Mouse (Mus musculus): ENCODE results near the gene 4833439L19Rik.
A peak's percentile ranks its signal among the peaks of the same experiment; 100 is the strongest.

4833439L19Rik gene

GRCm38 (mm10) chr13:54565201-54565581 is at the start of gene 4833439L19Rik:
Gene 4833439L19Rik (minus strand): TSS chr13:54565435.
- peak; percentile 92 for DNase-seq

DNA sequence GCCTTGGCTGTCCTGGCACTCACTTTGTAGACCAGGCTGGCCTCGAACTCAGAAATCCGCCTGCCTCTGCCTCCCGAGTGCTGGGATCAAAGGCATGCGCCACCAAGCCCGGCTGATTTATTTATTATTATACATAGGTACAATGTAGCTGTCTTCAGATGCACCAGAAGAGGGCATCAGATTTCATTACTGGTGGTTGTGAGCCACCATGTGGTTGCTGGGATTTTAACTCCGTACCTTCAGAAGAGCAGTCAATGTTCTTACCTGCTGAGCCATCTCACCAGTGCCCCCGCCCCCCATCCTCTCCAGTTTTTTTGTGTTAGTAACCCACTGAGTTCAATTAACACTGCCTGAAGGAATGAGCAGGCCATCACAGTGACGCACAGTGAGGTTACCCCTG is 47.9 kb upstream of the 4833439L19Rik start:
- peak; percentile 36 for DNase-seq

- DNase-seq, result peak; percentile 92
Measured at GRCm38 (mm10) chr13:54610972-54611754, 45.9 kb upstream of the 4833439L19Rik start, which contains the start of gene Cltb. Gene Cltb (minus strand): TSS chr13:54611344.

DNA sequence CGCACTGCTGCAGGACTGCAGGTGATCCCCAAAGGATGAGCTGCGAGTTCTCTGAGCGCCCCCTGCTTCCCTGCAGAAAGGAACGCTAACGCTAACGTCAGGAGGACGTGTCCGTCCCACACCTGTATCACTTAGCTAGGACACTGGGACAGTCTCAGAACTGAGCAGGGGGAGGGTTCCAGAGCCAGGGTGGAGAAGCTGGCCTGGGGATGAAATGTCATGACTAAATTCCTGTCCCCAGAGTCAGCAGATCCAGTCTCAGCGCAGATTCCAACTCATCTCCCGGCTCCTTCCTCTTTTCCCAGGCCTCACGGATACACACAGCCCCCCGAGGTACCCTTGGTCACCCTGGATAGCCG is 45.4 kb upstream of the 4833439L19Rik start:
- DNase-seq, result no peak

- DNase-seq, result peak; percentile 32
Measured at GRCm38 (mm10) chr13:54609301-54609700, 44.1 kb upstream of the 4833439L19Rik start.

DNA sequence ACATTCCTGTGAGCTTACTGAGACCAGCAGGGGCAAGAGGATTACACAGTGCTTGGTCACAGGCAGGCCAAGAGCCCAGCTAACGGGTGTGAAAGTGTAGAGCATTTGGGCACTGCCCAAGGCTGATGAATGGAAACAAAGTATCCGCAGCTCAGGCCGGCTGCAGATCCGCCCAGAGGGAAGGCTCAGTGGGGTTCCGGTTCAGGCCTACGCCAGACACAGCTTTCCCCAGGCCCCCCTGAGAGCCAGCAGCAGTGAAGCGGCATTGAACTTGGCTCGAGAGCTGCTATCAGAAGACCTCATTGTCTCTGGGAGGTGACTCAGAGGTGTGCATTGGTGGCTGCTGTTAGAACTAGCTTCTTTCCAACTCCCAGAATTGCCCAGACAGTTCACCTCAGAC is 43.4 kb upstream of the 4833439L19Rik start:
- DNase-seq, result peak; percentile 74

GRCm38 (mm10) chr13:54608002-54608401 is 42.8 kb upstream of the 4833439L19Rik start:
- peak; percentile 14 for DNase-seq

DNA sequence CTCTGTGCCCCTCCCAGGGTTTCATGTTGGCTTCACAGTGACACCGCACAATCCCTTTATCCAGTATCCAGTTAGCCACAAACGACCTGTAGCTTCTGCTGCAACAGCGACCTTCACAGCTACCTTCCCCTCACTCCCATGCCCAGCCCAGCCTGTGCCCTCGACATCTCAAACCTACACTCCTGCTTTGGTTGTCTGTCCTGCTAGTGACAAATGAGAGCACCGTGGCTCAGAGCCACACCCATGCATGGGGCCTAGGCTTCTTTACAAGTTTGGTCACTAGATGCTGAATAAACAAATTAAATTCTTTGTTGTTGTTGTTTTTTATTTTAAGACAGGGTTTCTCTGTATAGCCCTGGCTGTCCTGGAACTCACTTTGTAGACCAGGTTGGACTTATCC is 42.0 kb upstream of the 4833439L19Rik start:
- peak; percentile 24 for DNase-seq

- DNase-seq, result no peak
Measured at GRCm38 (mm10) chr13:54605426-54605825, 40.2 kb upstream of the 4833439L19Rik start.

GRCm38 (mm10) chr13:54604221-54604620 is 39.0 kb upstream of the 4833439L19Rik start:
- DNase-seq, result peak; percentile 6

DNA sequence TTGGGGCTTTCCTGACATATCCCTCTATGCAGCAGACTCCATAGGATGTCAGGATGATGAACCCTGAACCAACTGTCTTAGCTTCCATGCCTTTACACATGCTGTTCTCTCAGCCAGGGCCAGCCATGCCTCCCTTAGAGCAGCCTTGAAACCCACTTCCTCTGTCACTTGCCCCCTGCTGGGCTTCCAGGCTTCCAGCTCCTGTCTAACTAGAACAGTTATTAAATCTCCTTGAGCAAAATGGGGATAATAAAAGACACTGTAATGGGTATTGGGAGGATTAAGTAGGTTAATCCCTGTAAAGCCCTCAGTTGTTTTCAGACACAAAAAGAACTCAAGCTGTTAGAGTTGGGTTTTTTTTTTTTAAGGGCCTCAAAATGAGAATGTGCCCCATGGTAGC is 38.3 kb upstream of the 4833439L19Rik start:
- DNase-seq, result peak; percentile 22

DNA sequence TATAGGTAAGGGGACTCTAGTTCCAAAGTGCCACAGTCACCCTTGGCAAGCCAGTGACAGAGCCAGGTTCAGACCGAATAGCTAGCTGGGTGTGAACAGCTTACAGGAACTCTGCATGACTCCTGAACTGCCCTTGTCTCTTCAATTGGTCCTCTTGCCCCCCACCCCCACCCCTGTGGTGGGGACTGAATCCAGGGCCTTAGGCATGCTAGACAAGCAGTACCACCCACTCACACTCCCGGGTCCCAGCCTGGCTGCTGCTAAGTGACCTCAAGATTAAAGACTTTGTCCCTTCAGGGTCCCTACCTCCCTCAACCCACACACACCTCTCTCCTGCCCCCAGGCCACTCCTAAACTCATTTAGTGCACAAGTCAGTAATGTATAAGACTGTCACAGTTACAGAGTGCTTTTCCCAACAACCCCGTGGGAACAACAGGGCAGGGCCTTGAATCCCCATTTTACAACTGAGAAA is 37.4 kb upstream of the 4833439L19Rik start:
- DNase-seq, result no peak

DNA sequence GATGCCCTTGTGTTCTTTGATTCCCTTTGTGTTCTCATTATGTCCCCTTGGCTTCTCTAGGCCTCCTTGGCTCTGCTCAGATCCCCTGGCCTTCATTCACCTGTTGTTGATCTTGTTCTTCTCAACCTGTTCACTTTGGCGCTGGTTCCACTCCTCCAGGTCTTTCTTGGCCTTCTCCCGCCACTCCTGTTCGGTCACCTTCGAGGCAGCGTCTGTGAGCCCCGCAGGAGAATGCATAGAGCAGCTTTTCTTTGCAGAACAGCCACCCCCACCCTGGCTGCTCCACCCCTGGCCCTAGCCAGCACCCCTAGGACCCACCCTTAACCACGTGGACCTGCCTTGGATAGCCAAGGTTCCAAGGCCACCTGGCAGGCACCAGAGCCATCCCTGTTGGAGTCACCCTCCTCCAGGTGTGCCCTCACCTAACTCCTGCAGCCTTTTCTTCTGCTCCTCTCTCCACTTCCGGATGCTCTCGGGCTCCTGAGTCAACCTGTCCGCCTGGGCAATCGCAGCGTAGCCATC is 33.4 kb upstream of the 4833439L19Rik start:
- peak; percentile 64 for DNase-seq

- DNase-seq, result no peak
Measured at GRCm38 (mm10) chr13:54596870-54597269, 31.6 kb upstream of the 4833439L19Rik start.

- no peak for DNase-seq
Measured at GRCm38 (mm10) chr13:54596107-54596690, 31.0 kb upstream of the 4833439L19Rik start.

DNA sequence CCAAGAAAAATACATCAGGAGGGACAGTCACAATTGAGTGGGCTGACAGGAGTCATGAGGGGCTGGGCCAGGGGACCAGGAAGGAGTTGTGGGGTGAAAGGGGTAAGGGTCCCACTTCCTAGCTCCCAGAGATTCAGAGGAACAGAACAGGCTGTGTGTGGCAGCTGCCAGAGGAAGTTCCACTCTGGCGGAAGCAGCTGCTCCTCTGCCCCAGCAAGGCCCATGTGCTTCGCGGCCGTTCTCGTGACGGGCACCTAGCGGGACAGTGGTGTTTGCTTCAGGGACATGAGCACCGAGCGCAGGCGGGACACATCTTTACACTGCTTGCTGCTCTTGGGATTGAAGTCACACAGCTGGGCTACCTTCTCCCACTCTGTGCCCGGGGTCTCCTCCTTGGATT is 28.4 kb upstream of the 4833439L19Rik start:
- no peak for DNase-seq

DNA sequence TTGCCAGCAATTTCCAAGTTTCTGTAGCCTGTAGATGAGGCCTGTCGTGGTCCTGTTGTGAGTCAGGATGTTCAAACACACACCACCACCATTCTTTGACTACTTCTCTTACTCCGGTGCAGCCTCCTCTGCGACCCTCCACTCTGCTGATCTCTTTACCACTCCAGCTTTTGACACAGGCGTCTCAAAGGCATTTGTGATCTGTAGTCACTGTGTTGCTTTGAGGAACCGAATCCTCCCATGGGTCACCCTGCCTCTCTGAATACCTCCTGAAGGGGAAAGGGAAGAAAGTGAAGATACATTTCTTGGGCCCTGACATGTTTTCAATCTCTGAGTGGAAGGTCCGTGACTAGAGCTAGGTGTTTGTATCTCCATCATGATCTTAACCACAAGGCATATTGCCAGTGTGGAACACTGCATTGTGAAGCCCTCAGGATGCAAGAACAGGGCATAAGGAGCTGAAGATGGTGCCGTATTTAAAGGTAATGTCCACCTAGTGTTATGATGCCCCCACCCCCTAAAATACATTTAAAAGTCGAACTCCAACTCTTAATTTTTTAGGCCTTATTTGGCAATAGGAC is 26.6 kb upstream of the 4833439L19Rik start:
- no peak for DNase-seq

GRCm38 (mm10) chr13:54589996-54590951 is 25.0 kb upstream of the 4833439L19Rik start, which contains the start of the genes Nop16 and Higd2a:
Gene Nop16 (minus strand): TSS chr13:54590090.
Gene Higd2a (plus strand): TSS chr13:54590207.
- peak; percentile 98 for DNase-seq

GRCm38 (mm10) chr13:54589414-54589995 is 24.3 kb upstream of the 4833439L19Rik start:
- DNase-seq, result no peak

DNA sequence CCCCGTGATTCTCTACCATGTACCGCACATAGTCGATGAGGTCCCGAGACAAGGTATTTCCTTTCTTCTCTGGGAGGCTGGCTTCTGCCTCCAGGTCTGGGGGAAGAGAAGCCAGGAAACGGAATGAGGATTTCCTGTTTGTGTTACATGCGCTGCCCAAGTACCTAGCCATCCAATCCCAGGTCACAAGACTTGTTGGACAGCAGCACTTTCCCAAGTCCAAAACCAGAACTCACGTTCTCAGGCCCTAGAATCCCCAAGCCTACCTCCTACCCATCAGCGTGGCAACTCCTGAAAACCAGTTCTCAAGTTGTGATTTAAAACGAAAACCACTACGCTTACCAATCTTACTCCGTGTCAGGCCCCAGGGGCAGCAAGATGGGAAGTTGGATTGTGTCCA is 20.6 kb upstream of the 4833439L19Rik start:
- DNase-seq, result no peak

DNA sequence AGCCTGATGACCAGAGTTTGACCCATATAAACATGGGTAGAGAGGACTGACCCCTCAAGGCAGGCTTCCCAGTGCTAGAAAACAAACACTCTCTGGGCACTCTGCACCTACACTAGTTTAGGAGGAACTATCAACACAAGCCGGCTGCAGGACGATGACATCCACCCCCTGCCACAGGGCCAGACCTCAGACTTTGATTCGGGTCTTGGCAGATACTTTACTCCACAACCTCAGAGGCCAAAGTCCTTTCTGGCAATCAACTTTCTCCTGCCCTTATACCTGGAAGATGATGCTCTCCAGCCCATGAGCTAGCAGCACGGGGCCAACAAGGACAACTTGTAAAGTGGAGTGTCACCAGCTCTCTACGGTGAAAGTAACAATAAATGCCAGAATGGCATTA is 17.6 kb upstream of the 4833439L19Rik start:
- DNase-seq, result no peak

- no peak for DNase-seq
Measured at GRCm38 (mm10) chr13:54582126-54582525, 16.9 kb upstream of the 4833439L19Rik start.
